Mouse (Mus musculus): ENCODE data around the gene Dcaf10. TPM values are rescaled to one million over a fixed set of nuclear protein-coding genes. Genes with fewer than 3 reads are reported as not detected.

Dcaf10 gene
- total RNA-seq, 1 experiment from 2014 or later, result 16.0 TPM

DNA sequence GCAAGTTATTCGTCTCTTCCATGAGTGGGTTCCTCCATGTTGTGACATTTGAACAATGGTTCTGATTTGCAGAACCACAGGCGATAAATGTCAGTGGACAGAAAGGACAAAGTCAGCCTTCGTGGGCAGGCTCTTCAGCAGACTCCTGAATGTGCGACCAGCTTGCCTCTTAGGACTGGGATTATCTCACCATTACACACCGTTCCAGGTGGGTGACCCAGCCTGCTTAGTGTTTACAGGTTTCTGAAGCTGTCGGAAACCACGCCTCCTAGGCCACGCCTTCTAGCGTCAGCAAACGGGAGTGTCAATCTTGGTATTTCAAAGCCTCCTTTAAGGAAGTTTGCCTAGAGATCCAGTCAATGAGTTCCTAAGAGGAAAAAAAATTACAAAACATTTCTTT, 67.4 kb downstream of the Dcaf10 start:
- peak; percentile 57 to 68 for ATAC-seq (replicated peaks in 1 of 2; ENCODE audit: insufficient read depth in 1 of 2, low FRiP score in 2 of 2, low TSS enrichment in 1 of 2, low read depth in 1 of 2, poor library complexity in 2 of 2, severe bottlenecking in 2 of 2)

DNA sequence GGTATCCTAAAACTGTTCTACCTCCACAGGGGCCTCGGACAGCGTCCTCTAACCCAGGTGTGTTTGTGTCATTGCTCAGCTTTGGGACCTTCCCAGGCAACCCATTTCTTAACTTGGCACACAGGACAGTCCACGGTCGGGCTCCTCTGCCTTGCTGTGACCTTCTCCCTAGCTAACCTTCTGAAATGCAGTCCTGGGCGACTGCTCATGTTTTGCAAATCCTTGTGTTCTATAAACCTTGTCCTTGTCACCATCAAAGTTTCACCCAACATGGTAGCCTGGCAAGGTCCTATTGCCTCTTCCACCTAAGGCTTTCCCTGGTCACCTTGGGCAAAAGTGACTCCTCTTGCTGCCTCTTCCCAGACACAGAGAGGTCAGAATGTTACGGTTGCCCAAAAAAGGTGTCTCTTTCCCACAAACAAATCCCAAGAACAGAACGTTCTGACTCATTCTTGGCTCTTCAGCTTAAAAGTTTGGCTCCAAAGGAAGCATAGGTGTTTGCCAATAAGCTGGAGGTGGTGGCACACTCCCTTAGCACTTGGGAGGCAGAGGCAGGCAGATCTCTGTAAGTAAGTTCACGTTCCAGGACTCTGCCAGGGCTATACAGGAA, 69.4 kb downstream of the Dcaf10 start:
- no peak for ATAC-seq (replicated peaks in 1 of 2; ENCODE audit: insufficient read depth in 1 of 2, low FRiP score in 2 of 2, low TSS enrichment in 1 of 2, low read depth in 1 of 2, poor library complexity in 2 of 2, severe bottlenecking in 2 of 2)

DNA sequence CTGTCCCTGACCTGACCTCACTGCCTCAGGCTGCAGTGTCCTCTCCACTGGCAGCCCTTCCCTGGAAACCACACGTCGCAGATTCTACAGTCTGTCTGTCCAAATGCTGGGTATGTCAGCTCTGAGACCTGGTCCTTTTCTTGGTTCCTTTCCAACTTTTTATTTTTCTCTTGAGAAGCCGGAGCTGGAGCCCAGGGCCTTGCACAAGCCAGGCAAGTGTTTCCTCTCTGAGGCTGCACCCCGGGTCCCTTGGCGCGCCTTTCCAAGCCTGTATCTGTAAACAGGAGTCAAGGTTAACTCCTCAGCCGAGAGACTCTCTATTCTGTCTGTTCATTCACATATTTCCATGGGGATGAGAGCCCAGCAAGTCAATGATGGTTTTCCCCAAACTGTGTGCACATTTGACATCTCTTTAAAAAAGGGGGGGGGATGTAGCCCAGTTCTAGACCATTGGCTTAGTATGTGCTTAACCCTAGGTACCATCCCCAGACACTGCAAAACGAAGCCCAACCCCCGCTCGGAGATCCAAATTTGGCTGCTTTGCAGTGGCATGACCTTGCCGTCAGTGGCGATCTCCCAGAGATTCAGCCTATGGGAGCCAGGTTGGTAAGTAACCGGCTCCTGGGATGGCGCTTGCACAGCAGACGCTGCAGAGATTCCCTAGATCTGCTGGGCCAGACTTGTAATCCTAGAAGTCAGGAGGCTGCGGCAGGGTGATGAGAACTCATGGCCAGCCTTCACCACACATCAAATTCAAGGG, 70.7 kb downstream of the Dcaf10 start:
- ATAC-seq (replicated peaks in 1 of 2; ENCODE audit: insufficient read depth in 1 of 2, low FRiP score in 2 of 2, low TSS enrichment in 1 of 2, low read depth in 1 of 2, poor library complexity in 2 of 2, severe bottlenecking in 2 of 2), result no peak

DNA sequence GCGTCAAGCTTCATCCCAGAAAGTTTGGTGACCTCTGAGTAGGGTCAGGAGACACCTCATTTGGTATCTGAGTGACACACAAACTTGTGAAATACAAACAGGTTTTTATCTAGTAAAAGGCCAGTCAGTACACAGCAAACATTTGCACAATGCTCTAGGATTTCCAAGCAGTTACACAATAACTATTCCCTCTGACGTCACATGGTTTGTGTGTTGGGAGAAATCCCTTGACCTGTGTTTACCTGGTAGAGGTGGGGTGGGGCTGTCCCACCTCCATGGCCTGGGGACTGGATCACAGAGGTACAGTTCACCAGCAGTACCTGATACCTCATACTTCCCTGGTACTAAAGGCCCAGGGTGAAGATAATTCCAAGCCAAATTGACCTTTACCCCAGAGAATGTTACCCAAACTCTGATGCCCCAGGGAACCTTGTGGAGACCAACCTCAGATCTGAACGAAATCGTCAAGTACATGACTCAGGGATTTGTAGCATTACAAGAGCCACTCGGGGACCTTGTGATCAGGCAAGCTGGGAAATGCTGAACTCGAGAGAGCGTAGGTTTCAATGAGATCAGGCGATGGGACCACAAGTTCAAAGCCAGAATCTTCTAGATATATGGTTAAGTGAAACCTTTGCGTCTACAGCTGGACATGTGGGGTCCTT, 71.9 kb downstream of the Dcaf10 start:
- no peak for ATAC-seq (replicated peaks in 1 of 2; ENCODE audit: insufficient read depth in 1 of 2, low FRiP score in 2 of 2, low TSS enrichment in 1 of 2, low read depth in 1 of 2, poor library complexity in 2 of 2, severe bottlenecking in 2 of 2)

DNA sequence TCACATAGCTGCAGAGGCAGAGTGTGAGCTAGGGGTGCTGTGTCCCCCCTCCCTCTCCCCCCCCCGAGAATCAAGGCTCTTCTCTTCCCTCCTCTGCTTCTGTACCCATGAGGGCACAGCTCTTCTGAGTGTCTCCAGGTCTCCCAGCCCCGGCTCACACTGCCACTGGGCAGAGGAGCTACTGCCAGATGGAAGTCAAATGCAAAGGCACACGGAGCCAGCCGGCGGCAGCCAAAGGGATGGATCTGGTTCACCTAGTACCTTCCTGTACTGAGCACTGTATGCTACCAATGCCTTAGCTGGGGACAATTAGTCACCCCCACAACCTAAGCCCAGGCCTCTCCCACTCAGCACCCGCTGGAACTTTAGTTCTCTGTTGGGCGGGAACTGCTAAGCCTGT, 74.4 kb downstream of the Dcaf10 start:
- ATAC-seq (replicated peaks in 1 of 2; ENCODE audit: insufficient read depth in 1 of 2, low FRiP score in 2 of 2, low TSS enrichment in 1 of 2, low read depth in 1 of 2, poor library complexity in 2 of 2, severe bottlenecking in 2 of 2), result no peak

DNA sequence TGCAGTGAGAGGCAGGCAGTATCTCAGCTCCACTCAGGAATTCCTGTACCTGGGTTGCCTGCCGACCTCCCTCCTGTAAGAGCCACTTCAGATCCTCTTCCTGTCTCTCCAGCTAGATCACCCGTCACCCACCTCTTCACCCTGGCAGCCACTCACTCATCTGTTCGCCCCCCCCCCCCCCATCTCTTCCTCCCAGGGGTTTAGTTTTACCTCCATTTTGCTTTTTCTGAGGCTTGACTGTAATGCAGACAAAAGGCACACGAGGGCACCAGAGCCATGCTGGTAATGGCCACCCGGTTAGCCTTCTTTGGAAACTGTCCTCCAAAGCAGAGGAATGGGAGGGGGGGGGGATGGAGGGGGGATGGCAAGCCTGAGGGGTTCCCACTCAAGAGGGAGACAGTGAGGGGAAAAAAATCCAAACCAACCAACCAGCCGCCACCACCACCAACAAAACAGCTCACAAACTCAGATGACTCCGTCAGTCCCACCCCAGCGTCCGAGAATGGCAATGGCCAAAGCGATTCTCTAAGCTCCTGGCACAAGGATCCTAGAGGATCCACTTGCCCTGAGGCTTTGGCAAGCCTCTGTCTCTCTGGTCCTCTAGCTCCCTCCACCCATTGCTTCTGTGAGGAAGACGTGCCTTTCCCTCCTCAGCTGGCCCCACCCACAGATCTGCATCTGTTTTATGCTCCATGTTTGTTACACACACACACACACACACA, 76.5 kb downstream of the Dcaf10 start:
- ATAC-seq (replicated peaks in 1 of 2; ENCODE audit: insufficient read depth in 1 of 2, low FRiP score in 2 of 2, low TSS enrichment in 1 of 2, low read depth in 1 of 2, poor library complexity in 2 of 2, severe bottlenecking in 2 of 2), result peak; percentile 69 to 78; a peak in 3 of 4 replicates

DNA sequence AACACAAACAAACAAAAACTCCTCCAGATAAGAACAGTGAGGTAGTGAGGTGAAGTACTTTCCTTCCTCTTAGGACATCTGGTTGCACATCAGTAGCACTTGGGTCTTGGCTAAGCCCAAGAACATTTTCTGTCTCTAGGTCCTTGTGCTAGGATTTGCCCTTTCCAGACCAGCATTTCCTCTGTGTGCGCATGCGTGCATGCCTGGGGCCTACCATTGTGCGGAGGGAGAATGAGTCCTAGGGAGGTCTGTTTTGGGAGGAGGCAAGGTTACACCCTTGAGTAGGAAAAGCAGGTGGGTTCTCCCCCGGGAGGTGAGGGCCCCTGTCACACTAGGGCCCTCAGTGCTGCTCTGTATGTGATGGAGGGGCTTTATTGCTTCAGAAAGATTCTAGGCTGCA, 77.2 kb downstream of the Dcaf10 start:
- no peak for ATAC-seq (replicated peaks in 1 of 2; ENCODE audit: insufficient read depth in 1 of 2, low FRiP score in 2 of 2, low TSS enrichment in 1 of 2, low read depth in 1 of 2, poor library complexity in 2 of 2, severe bottlenecking in 2 of 2)

DNA sequence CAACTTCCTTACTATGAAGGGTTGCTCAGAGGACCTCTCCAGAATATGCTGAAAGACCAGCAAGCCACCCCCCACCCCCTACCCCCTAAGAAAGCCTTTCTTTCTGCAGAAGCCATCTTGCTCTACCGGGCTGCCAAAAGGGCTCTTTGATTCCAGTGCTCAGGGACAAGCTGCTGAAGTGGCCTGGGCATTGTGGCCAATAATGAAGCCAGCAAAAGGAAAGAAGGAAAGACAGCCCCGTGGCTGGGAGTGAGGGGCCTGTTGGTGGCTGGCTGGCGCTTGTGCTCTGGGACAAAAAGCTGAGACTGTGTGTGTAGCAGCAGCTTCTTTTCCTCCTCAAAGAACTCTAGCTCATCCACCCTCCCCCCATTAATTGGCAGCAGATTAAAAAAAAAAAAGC, 78.8 kb downstream of the Dcaf10 start:
- ATAC-seq (replicated peaks in 1 of 2; ENCODE audit: insufficient read depth in 1 of 2, low FRiP score in 2 of 2, low TSS enrichment in 1 of 2, low read depth in 1 of 2, poor library complexity in 2 of 2, severe bottlenecking in 2 of 2), result no peak

DNA sequence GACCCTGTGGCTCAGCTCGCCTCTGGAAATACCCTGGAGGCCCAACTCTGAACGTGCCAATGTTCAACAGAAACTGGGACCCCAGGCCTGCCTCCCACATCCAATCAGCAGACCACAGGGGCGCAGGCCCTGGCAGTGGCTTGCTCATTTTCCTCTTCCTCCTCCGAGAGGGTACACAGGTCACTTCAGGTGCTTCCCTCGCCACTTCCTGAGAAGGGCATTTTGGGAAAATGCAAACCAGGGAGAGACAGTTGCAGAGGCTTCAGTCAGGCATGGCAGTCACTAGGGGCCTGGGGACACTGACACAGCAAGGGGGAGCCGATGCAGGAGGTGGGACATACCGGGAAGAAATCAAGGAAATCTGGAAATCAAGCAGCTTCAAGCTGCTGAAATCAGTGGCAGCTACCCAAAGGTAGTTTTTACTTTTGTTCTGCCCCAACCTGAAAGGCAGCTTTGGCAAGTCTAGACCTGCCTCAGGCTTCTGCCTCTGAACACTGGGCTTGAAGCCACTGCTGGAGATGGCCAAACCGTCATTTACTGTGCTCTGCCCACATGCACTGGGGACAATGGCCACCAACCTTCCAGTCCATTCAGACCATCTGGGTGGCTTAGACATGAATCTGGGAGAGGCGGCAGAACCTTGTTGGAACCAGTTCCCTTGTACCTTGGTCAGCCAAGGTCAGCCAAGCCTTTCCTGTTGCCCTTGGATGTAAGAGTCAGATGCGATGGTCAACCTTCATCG, 79.8 kb downstream of the Dcaf10 start:
- ATAC-seq (replicated peaks in 1 of 2; ENCODE audit: insufficient read depth in 1 of 2, low FRiP score in 2 of 2, low TSS enrichment in 1 of 2, low read depth in 1 of 2, poor library complexity in 2 of 2, severe bottlenecking in 2 of 2), result no peak

DNA sequence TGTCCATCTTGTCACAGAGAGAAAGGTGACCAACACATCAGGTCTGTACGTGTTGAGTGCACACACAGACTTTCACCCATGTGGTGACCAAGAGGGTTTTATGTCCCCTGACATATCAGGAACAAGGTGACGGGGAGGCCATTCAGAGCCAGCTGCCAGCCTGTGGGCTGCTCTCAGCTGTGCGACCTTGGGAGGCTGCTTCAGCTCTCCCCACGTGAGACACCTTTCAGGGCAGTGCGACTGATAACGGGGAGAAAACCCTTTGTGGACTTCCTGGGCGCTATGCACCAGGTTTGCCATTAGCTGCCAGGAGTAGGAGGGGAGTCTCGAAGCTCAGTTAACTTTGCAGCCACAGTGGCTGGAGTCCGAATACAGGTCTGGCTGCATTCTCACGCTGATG, 80.7 kb downstream of the Dcaf10 start:
- no peak for ATAC-seq (replicated peaks in 1 of 2; ENCODE audit: insufficient read depth in 1 of 2, low FRiP score in 2 of 2, low TSS enrichment in 1 of 2, low read depth in 1 of 2, poor library complexity in 2 of 2, severe bottlenecking in 2 of 2)

DNA sequence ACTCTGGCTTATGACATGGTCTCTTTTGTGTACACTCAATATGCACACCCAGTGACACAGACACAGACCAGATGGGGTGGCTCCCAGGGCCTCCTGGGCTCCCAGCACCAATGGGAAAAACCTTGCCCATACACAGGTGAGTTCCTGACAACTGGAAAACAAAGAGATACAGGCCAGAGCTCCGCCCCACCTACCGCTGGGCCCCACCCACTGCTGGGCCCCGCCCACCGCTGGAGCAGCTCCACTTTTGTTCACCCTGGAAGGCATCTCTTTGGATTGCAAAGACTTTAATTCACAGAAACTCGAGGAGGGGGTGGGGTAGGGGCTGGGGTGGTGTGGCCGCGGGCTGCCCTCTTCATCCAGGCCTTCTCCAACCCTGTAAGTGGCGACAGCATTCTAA, 81.5 kb downstream of the Dcaf10 start:
- no peak for ATAC-seq (replicated peaks in 1 of 2; ENCODE audit: insufficient read depth in 1 of 2, low FRiP score in 2 of 2, low TSS enrichment in 1 of 2, low read depth in 1 of 2, poor library complexity in 2 of 2, severe bottlenecking in 2 of 2)

DNA sequence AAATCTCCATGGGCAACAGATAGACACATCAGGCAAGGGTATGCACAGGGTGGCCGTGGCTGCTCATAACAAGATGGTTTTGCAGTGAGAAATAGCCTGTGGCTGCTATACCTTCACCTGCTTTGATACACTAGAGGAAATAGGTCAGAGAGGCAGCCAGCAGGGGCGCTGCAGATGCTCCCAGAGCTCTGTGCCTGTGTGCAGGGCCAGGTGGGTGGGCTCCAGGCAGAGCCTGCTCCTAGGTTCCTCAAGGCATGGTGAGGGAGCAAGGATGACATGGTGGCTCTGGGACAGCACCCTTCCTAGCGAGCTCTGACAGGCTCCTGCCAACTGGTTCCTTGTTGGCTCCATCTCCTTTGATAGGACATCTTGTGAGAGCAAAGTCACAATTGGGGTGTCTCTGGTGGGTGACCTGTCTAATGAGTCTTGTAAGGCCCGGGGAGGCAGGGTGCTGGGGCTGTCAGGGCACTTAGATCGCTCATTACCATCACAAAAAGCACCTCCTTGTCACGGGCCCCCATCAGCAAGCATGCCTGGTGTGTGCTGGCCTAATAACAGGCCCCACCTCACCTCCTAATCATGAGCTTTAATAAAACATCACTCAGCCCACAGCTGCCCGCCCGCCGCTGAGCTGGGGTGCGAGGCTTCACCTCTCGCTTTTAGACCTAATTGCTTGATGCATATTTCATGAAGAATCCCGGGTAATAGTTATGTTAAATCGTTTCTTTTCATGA, 85.0 kb downstream of the Dcaf10 start:
- ATAC-seq (replicated peaks in 1 of 2; ENCODE audit: insufficient read depth in 1 of 2, low FRiP score in 2 of 2, low TSS enrichment in 1 of 2, low read depth in 1 of 2, poor library complexity in 2 of 2, severe bottlenecking in 2 of 2), result no peak

Other genes starting within 250 kb of the Dcaf10 start
- gene Tomm5, start 234.0 kb upstream of the Dcaf10 start, total RNA-seq (2017), result 132 and 175 TPM in 2 replicates
- not detected in 2 replicates for gene Frmpd1, start 157.2 kb upstream of the Dcaf10 start, total RNA-seq (2017)
- gene Trmt10b, start 45.0 kb upstream of the Dcaf10 start, total RNA-seq (2017), result 24.9 and 30.0 TPM in 2 replicates
- gene Exosc3, start 631 bp downstream of the Dcaf10 start, total RNA-seq (2017), result 107 and 162 TPM in 2 replicates
- 36.7 and 44.7 TPM in 2 replicates for gene Slc25a51, start 66.7 kb downstream of the Dcaf10 start, total RNA-seq (2017)
- gene Shb, start 190.4 kb downstream of the Dcaf10 start, total RNA-seq (2017), result 4.5 and 7.6 TPM in 2 replicates

Measured in hematopoietic stem cell, adult 5-6 weeks (primary cell).